Comparison of ENCODE assay signal across 13 mouse cellular contexts in genomic region chr7:34507858-34508257, GRCm38 (mm10).
DNase-seq lines count a peak whose midpoint lies in the region; ATAC-seq and TF ChIP-seq lines count a peak whose summit lies in the region.
"Had no signal": no experiment of that assay in that cellular context is flagged by ENCODE, and none has a peak within 500 bp of the region (broad histone marks: within the 10 kb centered on the region; RNA-seq: fewer than 3 reads in every experiment).

No protein-coding gene starts in this region.

- ATAC-seq in kidney, embryonic 14.5 days (ENCODE audit: low FRiP score, low TSS enrichment), result no peak
- ATAC-seq in midbrain, postnatal 0 days (ENCODE audit: low FRiP score), result no peak
- ATAC-seq in midbrain, embryonic 11.5 days (ENCODE audit: low FRiP score), result no peak
- no peak for ATAC-seq in stomach, postnatal 0 days (ENCODE audit: low FRiP score, low TSS enrichment)

- peak; percentile 34; the same call in 1 of the 2 replicates for TF ChIP-seq CTCF in midbrain, postnatal 0 days (IDR thresholded peaks at IDR 0.05)
- TF ChIP-seq CTCF in stomach, postnatal 0 days (IDR thresholded peaks at IDR 0.05; ENCODE audit: low read depth), result peak; percentile 43

- no peak overlapping the region for H3K4me3 ChIP-seq in kidney, embryonic 14.5 days (ENCODE audit: low read length)
- H3K4me3 ChIP-seq in midbrain, postnatal 0 days (ENCODE audit: low read depth, low read length), result no peak overlapping the region
- no peak overlapping the region for H3K4me3 ChIP-seq in midbrain, embryonic 11.5 days (ENCODE audit: low read depth, low read length)
- no peak overlapping the region for H3K4me3 ChIP-seq in stomach, postnatal 0 days (ENCODE audit: low read depth, low read length)
- H3K4me3 ChIP-seq: hindbrain, embryonic 10.5 days; liver, embryonic 13.5 days; neural tube, embryonic 12.5 days had no signal

- no peaks in the 10 kb centered on the region for H3K4me1 ChIP-seq in kidney, embryonic 14.5 days (ENCODE audit: control insufficient read depth, insufficient read depth, low read length)
- H3K4me1 ChIP-seq in midbrain, postnatal 0 days (ENCODE audit: insufficient read depth, low read length), result no peaks in the 10 kb centered on the region
- no peaks in the 10 kb centered on the region for H3K4me1 ChIP-seq in midbrain, embryonic 11.5 days (ENCODE audit: control insufficient read depth, insufficient read depth, low read length)
- no peaks in the 10 kb centered on the region for H3K4me1 ChIP-seq in stomach, postnatal 0 days (replicated peaks; ENCODE audit: control insufficient read depth, insufficient read depth)
- H3K4me1 ChIP-seq: hindbrain, embryonic 10.5 days; liver, embryonic 13.5 days; neural tube, embryonic 12.5 days had no signal

- WGBS in kidney, embryonic 14.5 days, result 56% methylated on average over 2 of the region's 2 CpGs
- WGBS in midbrain, postnatal 0 days, result 76% methylated on average over 2 of the region's 2 CpGs
- 70% methylated on average over 2 of the region's 2 CpGs for WGBS in midbrain, embryonic 11.5 days
- 72% methylated on average over 2 of the region's 2 CpGs for WGBS in stomach, postnatal 0 days

- no peak for TF ChIP-seq EP300 in stomach, postnatal 0 days (optimal IDR thresholded peaks at IDR 0.05)

- H3K9ac ChIP-seq in kidney, embryonic 14.5 days (ENCODE audit: low read depth, low read length), result no peak overlapping the region
- H3K9ac ChIP-seq in midbrain, postnatal 0 days (replicated peaks; ENCODE audit: low read length, poor library complexity, severe bottlenecking), result no peak overlapping the region
- no peak overlapping the region for H3K9ac ChIP-seq in midbrain, embryonic 11.5 days (ENCODE audit: low read length)
- no peak overlapping the region for H3K9ac ChIP-seq in stomach, postnatal 0 days (ENCODE audit: low read length)
- H3K9ac ChIP-seq: liver, embryonic 13.5 days; neural tube, embryonic 12.5 days had no signal

- H3K27me3 ChIP-seq in kidney, embryonic 14.5 days (ENCODE audit: control insufficient read depth, insufficient read depth, low read length), result no peaks in the 10 kb centered on the region
- H3K27me3 ChIP-seq in midbrain, postnatal 0 days (ENCODE audit: insufficient read depth, low read length), result no peaks in the 10 kb centered on the region
- no peaks in the 10 kb centered on the region for H3K27me3 ChIP-seq in midbrain, embryonic 11.5 days (ENCODE audit: control insufficient read depth, insufficient read depth, low read length)
- H3K27me3 ChIP-seq in stomach, postnatal 0 days (ENCODE audit: control insufficient read depth, insufficient read depth, low read length), result no peaks in the 10 kb centered on the region
- H3K27me3 ChIP-seq: liver, embryonic 13.5 days; neural tube, embryonic 12.5 days had no signal

- H3K27ac ChIP-seq in kidney, embryonic 14.5 days (ENCODE audit: low read depth, low read length), result no peak overlapping the region
- no peak overlapping the region for H3K27ac ChIP-seq in midbrain, postnatal 0 days (ENCODE audit: low read depth, low read length)
- H3K27ac ChIP-seq in midbrain, embryonic 11.5 days (ENCODE audit: low read depth, low read length), result no peak overlapping the region
- no peak overlapping the region for H3K27ac ChIP-seq in stomach, postnatal 0 days (replicated peaks)
- H3K27ac ChIP-seq: hindbrain, embryonic 10.5 days; liver, embryonic 13.5 days; neural tube, embryonic 12.5 days had no signal

- H3K9me3 ChIP-seq in kidney, embryonic 14.5 days (ENCODE audit: control insufficient read depth, low read length), result no peaks in the 10 kb centered on the region
- H3K9me3 ChIP-seq in midbrain, postnatal 0 days (ENCODE audit: low read length), result no peaks in the 10 kb centered on the region
- H3K9me3 ChIP-seq in midbrain, embryonic 11.5 days (ENCODE audit: control insufficient read depth, low read length), result no peaks in the 10 kb centered on the region
- no peaks in the 10 kb centered on the region for H3K9me3 ChIP-seq in stomach, postnatal 0 days (ENCODE audit: control insufficient read depth, low read length)
- H3K9me3 ChIP-seq: hindbrain, embryonic 10.5 days; liver, embryonic 13.5 days; neural tube, embryonic 12.5 days had no signal

- H3K4me2 ChIP-seq in kidney, embryonic 14.5 days (replicated peaks; ENCODE audit: low read depth, low read length), result no peak overlapping the region
- H3K4me2 ChIP-seq in midbrain, postnatal 0 days (ENCODE audit: low read depth, low read length, poor library complexity, severe bottlenecking), result no peak overlapping the region
- no peak overlapping the region for H3K4me2 ChIP-seq in midbrain, embryonic 11.5 days
- H3K4me2 ChIP-seq in stomach, postnatal 0 days (replicated peaks; ENCODE audit: low read depth), result no peak overlapping the region
- H3K4me2 ChIP-seq: liver, embryonic 13.5 days; neural tube, embryonic 12.5 days had no signal

- peak; percentile 15 for DNase-seq in kidney, adult 18-20 months
- no peak for DNase-seq in midbrain, postnatal 0 days (ENCODE audit: low spot score)
- no peak for DNase-seq in midbrain, embryonic 11.5 days (ENCODE audit: low spot score, missing footprints)
- DNase-seq in kidney, postnatal 10 days, result peak; percentile 43
- no peak for DNase-seq in stomach, postnatal 0 days (ENCODE audit: low spot score)
- DNase-seq in frontal cortex, postnatal 25 days (ENCODE audit: low spot score in 2 of 2), result no peak
- no peak for DNase-seq in urinary bladder, postnatal 14 days (ENCODE audit: low spot score)
- DNase-seq: cerebellum, postnatal 14 days; liver, embryonic 13.5 days; right cerebral cortex, postnatal 25 days had no signal

- H3K36me3 ChIP-seq in kidney, embryonic 14.5 days (ENCODE audit: control insufficient read depth, insufficient read depth, low read length), result no peaks in the 10 kb centered on the region
- H3K36me3 ChIP-seq in midbrain, postnatal 0 days (ENCODE audit: insufficient read depth, low read length), result no peaks in the 10 kb centered on the region
- H3K36me3 ChIP-seq in midbrain, embryonic 11.5 days (ENCODE audit: control insufficient read depth, insufficient read depth, low read length), result no peaks in the 10 kb centered on the region
- no peaks in the 10 kb centered on the region for H3K36me3 ChIP-seq in stomach, postnatal 0 days (ENCODE audit: control insufficient read depth, insufficient read depth, low read length)
- H3K36me3 ChIP-seq: hindbrain, embryonic 10.5 days; liver, embryonic 13.5 days; neural tube, embryonic 12.5 days had no signal

Comparison
In these comparisons a context has a peak if more than half of its experiments do, and no peak if none do; other contexts are left out.
1. DNase-seq: peak in kidney, adult 18-20 months (single experiment) and kidney, postnatal 10 days (single experiment); none in midbrain, postnatal 0 days (single experiment), midbrain, embryonic 11.5 days (single experiment), stomach, postnatal 0 days (single experiment), frontal cortex, postnatal 25 days (0 of 2) and urinary bladder, postnatal 14 days (single experiment).